Mouse (Mus musculus): ENCODE results near the gene Lrrc73.

Lrrc73 gene

GRCm38 (mm10) chr17:46297028-46297363, 43.7 kb downstream of the Lrrc73 start:
- DNase-seq, result no peak

GRCm38 (mm10) chr17:46297364-46298219, 44.3 kb downstream of the Lrrc73 start, which contains the start of gene Dlk2:
Dlk2 (plus strand) TSS chr17:46297421.
- DNase-seq, result no peak

DNA sequence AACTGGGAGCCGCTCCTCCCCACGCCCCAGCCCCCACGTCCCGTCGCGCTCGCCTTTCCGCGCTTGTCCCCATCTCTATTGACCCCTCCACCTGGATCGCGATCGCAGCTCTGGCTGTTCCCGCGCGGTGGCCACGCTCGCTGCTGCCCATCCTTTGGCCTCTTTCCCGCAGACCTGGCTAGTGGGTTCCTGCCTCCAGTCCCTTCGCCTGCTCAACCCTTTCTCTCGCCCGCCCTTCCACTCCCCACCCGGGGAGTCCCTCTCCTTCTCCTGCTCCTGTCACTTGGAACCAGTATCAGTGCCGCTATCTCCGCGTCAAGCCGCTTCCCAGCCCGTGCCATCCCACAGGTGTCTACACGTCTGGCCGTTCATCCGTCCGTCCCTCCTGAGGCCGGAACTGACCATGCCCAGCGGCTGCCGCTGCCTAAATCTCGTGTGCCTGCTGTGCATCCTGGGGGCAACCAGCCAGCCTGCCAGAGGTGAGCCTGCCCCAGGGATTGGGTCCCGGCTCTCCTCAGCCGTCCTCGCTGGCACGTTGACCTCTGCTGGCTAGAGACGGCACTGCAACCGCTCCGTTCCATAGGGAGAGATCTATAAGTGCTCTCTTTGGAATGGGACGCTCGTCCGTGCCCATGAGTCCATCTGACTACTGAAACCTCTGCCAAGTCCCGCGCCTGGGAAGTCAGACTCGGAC, 45.0 kb downstream of the Lrrc73 start:
- DNase-seq, result peak; percentile 92

DNA sequence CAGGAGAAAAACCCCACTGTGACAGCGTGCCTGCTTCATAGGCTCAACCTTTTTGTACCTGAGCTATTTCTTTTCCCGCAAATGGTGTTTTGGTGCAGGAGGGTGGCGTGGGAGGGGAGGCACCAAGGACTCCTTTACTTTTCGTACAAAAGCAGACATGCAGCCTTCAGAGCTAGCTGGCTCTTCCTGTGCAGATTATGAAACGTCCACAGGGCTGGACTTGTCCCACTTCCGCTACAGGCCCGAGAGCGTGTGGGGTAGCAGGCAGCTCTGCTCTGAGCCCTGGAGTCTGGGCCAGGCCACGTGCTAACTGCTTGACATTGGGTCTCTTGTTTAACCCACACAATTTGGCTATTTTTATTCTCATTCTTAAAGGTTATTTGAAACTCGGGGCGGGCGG, 48.6 kb downstream of the Lrrc73 start:
- DNase-seq, result no peak

GRCm38 (mm10) chr17:46304184-46304583, 50.9 kb downstream of the Lrrc73 start:
- DNase-seq, result no peak
